Mouse (Mus musculus) limb, embryonic 14.5 days (tissue): ENCODE data around the gene Lmln. TPM values are rescaled to one million over a fixed set of nuclear protein-coding genes. Genes with fewer than 3 reads are reported as not detected.
"Not testable (repeated sequence)": the region's sequence is repeated elsewhere in the genome, so short reads cannot be mapped to it uniquely, and the experiment has no call there.

Source experiments
- ATAC-seq: fragments of 200-750 bp; cut with Nextera tagmentation; 2 replicates; pipeline ENCODE4 v1.8.0; 2017; ENCODE audit warnings: low read depth, moderate number of reproducible peaks, moderate TSS enrichment; ENCODE audit not compliant: low FRiP score
- DNase-seq: peaks from one replicate; pipeline ENCODE4 v3.0.0-alpha.2; 2015; ENCODE audit warnings: low spot score
- H3K27ac ChIP-seq: fragments of 300-500 bp; sonication (generic); replicated peaks from 2 replicates; pipeline ENCODE4 v1.5.1; 2014; ENCODE audit warnings: low read depth, mild to moderate bottlenecking, low read length, moderate library complexity, mixed read lengths
- H3K27me3 ChIP-seq: fragments of 300-500 bp; sonication (generic); 2 replicates; pipeline ENCODE4 v1.6.1; 2014; ENCODE audit warnings: low read length, mixed read lengths; ENCODE audit not compliant: control insufficient read depth, insufficient read depth
- H3K36me3 ChIP-seq: fragments of 300-500 bp; sonication (generic); 2 replicates; pipeline ENCODE4 v1.6.1; 2014; ENCODE audit warnings: mild to moderate bottlenecking, low read length, moderate library complexity, mixed read lengths; ENCODE audit not compliant: control insufficient read depth, insufficient read depth
- H3K4me1 ChIP-seq: fragments of 300-500 bp; sonication (generic); 2 replicates; pipeline ENCODE4 v1.6.1; 2014; ENCODE audit warnings: antibody characterized with exemption, low read length, mixed read lengths; ENCODE audit not compliant: control insufficient read depth, insufficient read depth
- H3K4me2 ChIP-seq: fragments of 300-500 bp; sonication (generic); replicated peaks from 2 replicates; pipeline ENCODE4 v1.6.1; 2014; ENCODE audit warnings: low read depth, mild to moderate bottlenecking, low read length, moderate library complexity; ENCODE audit not compliant: severe bottlenecking
- H3K4me3 ChIP-seq: fragments of 300-500 bp; sonication (generic); replicated peaks from 2 replicates; pipeline ENCODE4 v1.5.1; 2014; ENCODE audit warnings: low read length
- H3K9ac ChIP-seq: fragments of 300-500 bp; sonication (generic); 2 replicates; pipeline ENCODE4 v1.6.1; 2014; ENCODE audit warnings: mild to moderate bottlenecking, low read depth, low read length, moderate library complexity; ENCODE audit not compliant: severe bottlenecking
- H3K9me3 ChIP-seq: fragments of 300-500 bp; sonication (generic); 2 replicates; pipeline ENCODE4 v1.6.1; 2016; ENCODE audit warnings: low read length; ENCODE audit not compliant: control insufficient read depth
- POLR2A ChIP-seq: fragments of 200-500 bp; IDR thresholded peaks from 2 replicates; pipeline ENCODE4 v1.8.0; 2012; ENCODE audit warnings: inconsistent platforms, mild to moderate bottlenecking, moderate library complexity, borderline replicate concordance; ENCODE audit not compliant: insufficient read depth, insufficient read length; ENCODE audit errors: extremely low read depth
- WGBS: fragments of 180-500 bp; shearing (Covaris S2); extraction: QIAGEN DNeasy Blood & Tissue Kit; methylation state at CpG from one replicate; pipeline ENCODE4 v1.1.7; 2014; 5-methylcytosine and 5-hydroxymethylcytosine counted together
- polyA plus RNA-seq, 2 experiments: library from polyadenylated mRNA; depleted of rRNA in 1 of 2; stranded (reverse) in 1 of 2; unstranded in 1 of 2; fragments of >200 nt; fragmentation: Nextera tagmentation in 1 of 2; extraction: Ambion mirVana in 1 of 2; gene quantifications; 2 replicates each; pipeline versions ENCODE4 v1.2.1 to v1.2.3; 2012 to 2014

The Lmln gene
- polyA plus RNA-seq, 2 experiments = 1.9 to 3.6 TPM

GRCm38 (mm10) chr16:33056786-33057185 lies 5.5 kb upstream of the Lmln start:
- no peak for TF ChIP-seq POLR2A
- DNase-seq = peak; percentile 8
- Histone ChIP-seq H3K4me1 (peaks cover 8% of the 10 kb centered on the region; the same call in 1 of the 2 replicates), H3K4me3 (peak overlapping the region; percentile 89), H3K9me3 (no peaks in the 10 kb centered on the region), H3K9ac (peak overlapping the region; percentile 90), H3K27ac (peak overlapping the region; percentile 89), H3K4me2 (peak overlapping the region; percentile 58), H3K27me3 (no peaks in the 10 kb centered on the region), H3K36me3 (peaks cover 34% of the 10 kb centered on the region)
- WGBS = 3% methylated on average over 24 of the region's 24 CpGs
- ATAC-seq = peak; percentile 16

DNA sequence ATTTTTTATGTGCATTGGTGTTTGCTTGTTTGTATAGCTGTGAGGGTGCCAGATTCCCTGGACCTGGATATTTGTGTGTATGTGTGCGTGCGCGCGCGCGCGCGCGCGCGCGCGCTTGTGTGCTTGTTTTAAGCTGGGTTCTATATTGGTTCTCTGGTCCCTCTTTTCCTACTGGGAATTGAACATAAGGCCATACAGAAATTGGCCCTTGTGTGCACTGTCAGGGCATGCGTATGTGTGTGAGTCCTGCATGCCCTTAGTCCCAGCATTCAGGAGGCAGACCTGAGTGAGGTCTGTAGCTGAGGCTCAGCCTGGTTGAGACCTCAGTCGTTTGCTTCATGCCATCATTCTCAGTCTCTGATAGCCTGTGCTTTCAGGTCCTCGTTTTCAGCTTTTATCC lies 4.3 kb upstream of the Lmln start:
- no peaks in the 10 kb centered on the region for H3K9me3 ChIP-seq
- no peak for TF ChIP-seq POLR2A
- H3K36me3 ChIP-seq = peaks cover 34% of the 10 kb centered on the region
- peaks cover 10% of the 10 kb centered on the region; the same call in 1 of the 2 replicates for H3K4me1 ChIP-seq
- 93% methylated on average over 16 of the region's 16 CpGs for WGBS
- no peak overlapping the region for H3K9ac ChIP-seq
- H3K4me2 ChIP-seq = peak overlapping the region; percentile 58; the same call in 1 of the 2 replicates
- H3K27me3 ChIP-seq = no peaks in the 10 kb centered on the region
- H3K27ac ChIP-seq = no peak overlapping the region
- no peak for ATAC-seq
- H3K4me3 ChIP-seq = peak overlapping the region; percentile 89
- no peak for DNase-seq

DNA sequence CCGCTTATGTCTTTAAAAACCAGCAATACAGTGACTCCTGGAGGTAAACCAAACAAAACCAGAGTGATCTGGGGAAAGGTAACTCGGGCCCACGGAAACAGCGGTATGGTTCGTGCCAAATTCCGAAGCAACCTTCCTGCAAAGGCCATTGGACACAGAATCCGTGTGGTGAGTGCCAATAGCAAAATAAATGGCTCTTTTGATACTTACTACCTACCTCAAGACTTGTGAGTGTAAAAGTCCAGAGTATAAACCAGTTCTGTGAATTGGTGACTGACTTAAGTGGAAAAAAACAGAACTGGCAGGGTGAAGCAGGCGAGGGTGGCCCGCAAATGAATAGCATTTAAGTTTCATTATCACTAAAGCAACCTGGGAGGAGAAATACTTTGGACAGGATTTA lies 3.7 kb upstream of the Lmln start:
- Histone ChIP-seq H3K4me1 (peaks cover 15% of the 10 kb centered on the region; the same call in 1 of the 2 replicates), H3K36me3 (peaks cover 34% of the 10 kb centered on the region)
- 82% methylated on average over 9 of the region's 9 CpGs for WGBS
- not testable (repeated sequence) for H3K27me3 ChIP-seq, H3K4me3 ChIP-seq, H3K27ac ChIP-seq, ATAC-seq, H3K4me2 ChIP-seq, H3K9me3 ChIP-seq, DNase-seq, H3K9ac ChIP-seq

DNA sequence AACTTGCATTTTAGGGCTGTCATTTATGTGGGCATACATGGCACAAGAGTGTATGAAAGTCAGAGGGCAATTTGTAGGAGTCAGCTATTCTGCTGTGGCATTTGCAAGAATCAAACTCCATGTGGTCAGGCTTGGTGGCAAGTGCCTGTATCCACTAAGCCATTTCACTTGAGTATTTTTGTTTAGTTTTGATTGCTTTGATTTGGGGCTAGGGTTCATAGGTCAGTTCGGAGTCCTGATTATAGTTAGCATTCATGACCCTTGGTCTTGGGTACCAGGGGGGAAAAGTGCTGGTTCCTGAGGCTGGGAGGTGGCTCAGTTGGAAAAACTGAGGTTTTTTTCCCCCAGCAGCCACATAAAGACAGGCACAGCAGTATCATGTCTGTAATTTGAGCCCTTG lies 2.9 kb upstream of the Lmln start:
- Histone ChIP-seq H3K9me3 (no peaks in the 10 kb centered on the region), H3K36me3 (peaks cover 34% of the 10 kb centered on the region), H3K4me1 (peaks cover 15% of the 10 kb centered on the region; the same call in 1 of the 2 replicates), H3K4me3 (no peak overlapping the region), H3K4me2 (no peak overlapping the region), H3K27ac (no peak overlapping the region), H3K9ac (no peak overlapping the region), H3K27me3 (no peaks in the 10 kb centered on the region)
- no peak for TF ChIP-seq POLR2A
- ATAC-seq = no peak
- no peak for DNase-seq
- WGBS = 89% methylated on average over 1 of the region's 1 CpGs

- H3K9ac ChIP-seq = no peak overlapping the region
- WGBS = 71% methylated on average over 2 of the region's 2 CpGs
These were observed 1.4 kb upstream of the Lmln start for GRCm38 (mm10) chr16:33060926-33061325.

More at GRCm38 (mm10) chr16:33060926-33061325, 1.4 kb upstream of the Lmln start:
- no peaks in the 10 kb centered on the region for H3K27me3 ChIP-seq
- DNase-seq (no peak), ATAC-seq (no peak)
- H3K9me3 ChIP-seq = no peaks in the 10 kb centered on the region
- peaks cover 34% of the 10 kb centered on the region for H3K36me3 ChIP-seq
- H3K27ac ChIP-seq = no peak overlapping the region
- H3K4me2 ChIP-seq = no peak overlapping the region
- no peak overlapping the region for H3K4me3 ChIP-seq
- no peak for TF ChIP-seq POLR2A
- H3K4me1 ChIP-seq = peaks cover 15% of the 10 kb centered on the region; the same call in 1 of the 2 replicates
